Mouse (Mus musculus) liver, embryonic 13.5 days (tissue): ENCODE data around the gene Bpifa3. TPM values are rescaled to one million over a fixed set of nuclear protein-coding genes. Genes with fewer than 3 reads are reported as not detected.
"Not testable (repeated sequence)": the region's sequence is repeated elsewhere in the genome, so short reads cannot be mapped to it uniquely, and the experiment has no call there.

Experiments used
- ATAC-seq: fragments of 200-750 bp; cut with Nextera tagmentation; 2 replicates; pipeline ENCODE4 v1.8.0; 2017; ENCODE audit warnings: low read depth, mild to moderate bottlenecking, moderate number of reproducible peaks, moderate library complexity
- DNase-seq: peaks from one replicate; pipeline ENCODE4 v3.0.0; 2022
- H3K27ac ChIP-seq: fragments of 300-500 bp; sonication (generic); 2 replicates; pipeline ENCODE4 v1.5.1; 2015; ENCODE audit warnings: moderate library complexity, mild to moderate bottlenecking, inconsistent platforms
- H3K27me3 ChIP-seq: fragments of 300-500 bp; sonication (generic); 2 replicates; pipeline ENCODE4 v1.6.1; 2015; ENCODE audit warnings: mild to moderate bottlenecking, inconsistent platforms
- H3K36me3 ChIP-seq: fragments of 300-500 bp; sonication (generic); 2 replicates; pipeline ENCODE4 v1.6.1; 2015; ENCODE audit warnings: mild to moderate bottlenecking, inconsistent platforms
- H3K4me1 ChIP-seq: fragments of 300-500 bp; sonication (generic); replicated peaks from 2 replicates; pipeline ENCODE4 v1.6.1; 2015; ENCODE audit warnings: inconsistent platforms
- H3K4me2 ChIP-seq: fragments of 300-500 bp; sonication (generic); 2 replicates; pipeline ENCODE4 v1.6.1; 2015; ENCODE audit warnings: inconsistent platforms, mild to moderate bottlenecking, moderate library complexity
- H3K4me3 ChIP-seq: fragments of 300-500 bp; sonication (generic); replicated peaks from 2 replicates; pipeline ENCODE4 v1.5.1; 2015; ENCODE audit warnings: mild to moderate bottlenecking, inconsistent platforms
- H3K9ac ChIP-seq: fragments of 300-500 bp; sonication (generic); 2 replicates; pipeline ENCODE4 v1.6.1; 2015; ENCODE audit warnings: mild to moderate bottlenecking, inconsistent platforms
- H3K9me3 ChIP-seq: fragments of 300-500 bp; sonication (generic); replicated peaks from 2 replicates; pipeline ENCODE4 v1.6.1; 2016; ENCODE audit warnings: inconsistent platforms
- WGBS: fragments of 180-500 bp; shearing (Covaris S2); methylation state at CpG from one replicate; pipeline ENCODE4 v1.1.7; 2015; ENCODE audit not compliant: insufficient replicate concordance; 5-methylcytosine and 5-hydroxymethylcytosine counted together
- polyA plus RNA-seq: library from polyadenylated mRNA; unstranded; fragments of >200 nt; fragmentation: Nextera tagmentation; extraction: Ambion mirVana; gene quantifications from 2 replicates; pipeline ENCODE4 v1.2.1, GENCODE M21; 2015

Gene Bpifa3
- polyA plus RNA-seq, 1 experiment from 2014 or later = not detected

GRCm38 (mm10) chr2:154181900-154182299 lies 51.8 kb downstream of the Bpifa3 start:
- H3K4me2 ChIP-seq, H3K4me3 ChIP-seq, H3K27me3 ChIP-seq, H3K4me1 ChIP-seq, H3K27ac ChIP-seq, H3K9me3 ChIP-seq, DNase-seq, ATAC-seq, H3K9ac ChIP-seq, H3K36me3 ChIP-seq: not testable (repeated sequence)
- WGBS = 60% methylated on average over 7 of the region's 7 CpGs

GRCm38 (mm10) chr2:154183061-154183460 lies 52.9 kb downstream of the Bpifa3 start:
- not testable (repeated sequence) for ATAC-seq, H3K4me3 ChIP-seq, DNase-seq, H3K4me2 ChIP-seq, H3K36me3 ChIP-seq, H3K4me1 ChIP-seq, H3K27me3 ChIP-seq, H3K9ac ChIP-seq, H3K9me3 ChIP-seq, H3K27ac ChIP-seq
- 56% methylated on average over 4 of the region's 4 CpGs for WGBS

GRCm38 (mm10) chr2:154185319-154185718 lies 55.2 kb downstream of the Bpifa3 start:
- H3K36me3 ChIP-seq = no peaks in the 10 kb centered on the region
- H3K4me2 ChIP-seq = no peak overlapping the region
- no peaks in the 10 kb centered on the region for H3K9me3 ChIP-seq
- 77% methylated on average over 6 of the region's 6 CpGs for WGBS
- no peaks in the 10 kb centered on the region for H3K27me3 ChIP-seq
- ATAC-seq (no peak), DNase-seq (no peak)
- 0 out of 2 replicates have a peak, but pooled peaks cover under 1% of the 10 kb centered on the region for H3K4me1 ChIP-seq
- no peak overlapping the region for H3K4me3 ChIP-seq
- no peak overlapping the region for H3K27ac ChIP-seq
- H3K9ac ChIP-seq = no peak overlapping the region

GRCm38 (mm10) chr2:154185748-154186147 lies 55.6 kb downstream of the Bpifa3 start:
- Histone ChIP-seq H3K9ac (no peak overlapping the region), H3K9me3 (no peaks in the 10 kb centered on the region), H3K4me1 (0 out of 2 replicates have a peak, but pooled peaks cover 5% of the 10 kb centered on the region), H3K4me2 (no peak overlapping the region), H3K27me3 (no peaks in the 10 kb centered on the region), H3K27ac (no peak overlapping the region), H3K4me3 (no peak overlapping the region), H3K36me3 (no peaks in the 10 kb centered on the region)
- ATAC-seq = no peak
- 55% methylated on average over 3 of the region's 3 CpGs for WGBS
- no peak for DNase-seq

GRCm38 (mm10) chr2:154187468-154187867 lies 57.3 kb downstream of the Bpifa3 start:
- Histone ChIP-seq H3K27me3 (no peaks in the 10 kb centered on the region), H3K36me3 (no peaks in the 10 kb centered on the region), H3K4me1 (0 out of 2 replicates have a peak, but pooled peaks cover 6% of the 10 kb centered on the region), H3K4me2 (no peak overlapping the region), H3K9ac (no peak overlapping the region), H3K4me3 (no peak overlapping the region), H3K9me3 (no peaks in the 10 kb centered on the region), H3K27ac (no peak overlapping the region)
- 30% methylated on average over 5 of the region's 5 CpGs for WGBS
- ATAC-seq (no peak), DNase-seq (no peak)

Other genes with a start within 250 kb of the Bpifa3 start
- not detected in 2 replicates for gene Bpifb6, start 229.9 kb upstream of the Bpifa3 start, polyA plus RNA-seq
- gene Bpifb3, start 212.1 kb upstream of the Bpifa3 start, polyA plus RNA-seq = not detected in 2 replicates
- 0.07 TPM in 1 of 2 replicates, not detected in the other for gene Bpifb4, start 192.1 kb upstream of the Bpifa3 start, polyA plus RNA-seq
- not detected in 2 replicates for gene Bpifa6, start 155.4 kb upstream of the Bpifa3 start, polyA plus RNA-seq
- gene Bpifa2, start 122.1 kb upstream of the Bpifa3 start, polyA plus RNA-seq = not detected in 2 replicates
- 0.09 TPM in 1 of 2 replicates, not detected in the other for gene Bpifa1, start 12.5 kb downstream of the Bpifa3 start, polyA plus RNA-seq
- 0.09 and 0.10 TPM in 2 replicates for gene Bpifa5, start 32.3 kb downstream of the Bpifa3 start, polyA plus RNA-seq
- gene Bpifb1, start 60.5 kb downstream of the Bpifa3 start, polyA plus RNA-seq = 0.21 and 0.38 TPM in 2 replicates
- gene Bpifb5, start 93.4 kb downstream of the Bpifa3 start, polyA plus RNA-seq = not detected in 2 replicates
- gene Bpifb9a, start 127.5 kb downstream of the Bpifa3 start, polyA plus RNA-seq = not detected in 2 replicates
- gene Bpifb9b, start 176.9 kb downstream of the Bpifa3 start, polyA plus RNA-seq = not detected in 2 replicates
- 18.0 and 18.9 TPM in 2 replicates for gene Cdk5rap1, start 242.7 kb downstream of the Bpifa3 start, polyA plus RNA-seq